Mouse (Mus musculus) monocyte, adult 59 days (primary cell): ENCODE results near the gene Reps1. TPM values are rescaled to one million over a fixed set of nuclear protein-coding genes. Genes with fewer than 3 reads are reported as not detected.

Source experiments
- total RNA-seq, 2 experiments: library from RNA; stranded (reverse); gene quantifications; one replicate each; pipeline ENCODE4 v1.2.4; 2023

Reps1 gene
- total RNA-seq = 10 to 100 TPM; 49.4 to 53.6 TPM

GRCm38 (mm10) chr10:18055696-18056390 is at the start of gene Reps1:
Reps1 (plus strand) TSS chr10:18055861.

GRCm38 (mm10) chr10:18022741-18023347 is 32.8 kb upstream of the Reps1 start, which contains the start of gene Abracl:
Abracl (minus strand) TSS chr10:18023288.

Other genes with a start within 250 kb of the Reps1 start
- gene Heca, start 107.8 kb upstream of the Reps1 start, total RNA-seq = 10 to 100 TPM; 51.8 to 52.9 TPM
- 10 to 100 TPM; 80.3 to 81.0 TPM for gene Abracl, start 32.6 kb upstream of the Reps1 start, total RNA-seq
- gene Ect2l, start 155.0 kb downstream of the Reps1 start, total RNA-seq = not detected
- gene Ccdc28a, start 179.1 kb downstream of the Reps1 start, total RNA-seq = 10 to 100 TPM; 10.4 to 11.3 TPM